In the genomic region with DNA sequence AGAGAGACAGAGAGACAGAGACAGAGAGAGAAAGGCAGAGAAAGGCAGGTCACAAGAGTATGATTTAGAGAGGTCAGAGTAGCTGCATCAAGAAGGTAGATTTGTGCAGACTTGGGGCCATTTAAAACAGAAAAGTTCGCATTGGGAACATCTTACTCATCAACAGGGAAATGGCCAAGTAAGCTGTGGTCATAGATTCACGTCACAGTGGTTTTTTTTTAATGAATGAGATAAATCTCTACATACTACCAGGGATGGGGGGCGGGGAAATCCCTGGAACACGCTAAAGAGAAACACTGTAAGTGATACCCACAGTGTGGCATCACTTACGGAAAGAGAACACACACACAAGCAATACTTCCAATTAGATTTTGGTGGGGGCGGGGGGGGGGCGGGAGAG, we compare ENCODE assay signal across 15 mouse cellular contexts.
"Had no signal": no experiment of that assay in that cellular context is flagged by ENCODE, and none has a peak within 500 bp of the region (broad histone marks: within the 10 kb centered on the region; RNA-seq: fewer than 3 reads in every experiment).

No protein-coding gene starts in this region.

- H3K4me2 ChIP-seq: limb, embryonic 12.5 days; liver, embryonic 13.5 days; midbrain, embryonic 13.5 days; neural tube, embryonic 15.5 days had no signal

- H3K27ac ChIP-seq: kidney, postnatal 0 days; limb, embryonic 12.5 days; liver, embryonic 13.5 days; midbrain, embryonic 13.5 days; neural tube, embryonic 15.5 days had no signal

- H3K9ac ChIP-seq: limb, embryonic 12.5 days; liver, embryonic 13.5 days; liver, postnatal 0 days; midbrain, embryonic 13.5 days; neural tube, embryonic 15.5 days had no signal

- DNase-seq: kidney, adult 9 months; kidney, postnatal 36 days; layer of hippocampus, adult 9-11 months; layer of hippocampus, postnatal 36 days; liver; liver, embryonic 13.5 days; liver, postnatal 0 days; right cerebral cortex, postnatal 4 days; spleen, adult 18-20 months; thymus, adult 2 months; thymus, postnatal 4 days had no signal

- H3K4me3 ChIP-seq: limb, embryonic 12.5 days; liver, embryonic 13.5 days; midbrain, embryonic 13.5 days; neural tube, embryonic 15.5 days had no signal

- H3K9me3 ChIP-seq: limb, embryonic 12.5 days; liver, embryonic 13.5 days; midbrain, embryonic 13.5 days; neural tube, embryonic 15.5 days had no signal

- H3K27me3 ChIP-seq: limb, embryonic 12.5 days; midbrain, embryonic 13.5 days; neural tube, embryonic 15.5 days had no signal

- H3K4me1 ChIP-seq: midbrain, embryonic 13.5 days had no signal
